Mouse (Mus musculus): ENCODE results near the gene Pla2g1b. TPM values are rescaled to one million over a fixed set of nuclear protein-coding genes. Genes with fewer than 3 reads are reported as not detected.

Gene Pla2g1b
- polyA plus RNA-seq, 1 experiment from 2014 or later, result 1.4 TPM

- WGBS, result 76% methylated on average over 12 of the region's 12 CpGs
- H3K27ac ChIP-seq, result 0 out of 2 replicates have a peak overlapping the region, but pooled peaks have one; percentile 30
- H3K36me3 ChIP-seq, result peaks cover 43% of the 10 kb centered on the region
Measured at GRCm38 (mm10) chr5:115454422-115455090, 11.5 kb upstream of the Pla2g1b start.

GRCm38 (mm10) chr5:115455838-115456237 lies 10.2 kb upstream of the Pla2g1b start:
- Histone ChIP-seq H3K27me3 (ENCODE audit: insufficient read depth, poor library complexity, severe bottlenecking) (no peaks in the 10 kb centered on the region), H3K4me1 (peaks cover 26% of the 10 kb centered on the region), H3K27ac (no peak overlapping the region), H3K4me3 (no peak overlapping the region), H3K36me3 (peaks cover 33% of the 10 kb centered on the region), H3K9me3 (no peaks in the 10 kb centered on the region)
- WGBS, result 83% methylated on average over 7 of the region's 7 CpGs
- no peak for DNase-seq (ENCODE audit: low spot score)

More at GRCm38 (mm10) chr5:115454422-115455090, 11.5 kb upstream of the Pla2g1b start:
- Histone ChIP-seq H3K4me1 (peaks cover 36% of the 10 kb centered on the region), H3K27me3 (ENCODE audit: insufficient read depth, poor library complexity, severe bottlenecking) (no peaks in the 10 kb centered on the region), H3K4me3 (no peak overlapping the region), H3K9me3 (no peaks in the 10 kb centered on the region)
- no peak for DNase-seq (ENCODE audit: low spot score)

- H3K9me3 ChIP-seq, result no peaks in the 10 kb centered on the region
- H3K4me3 ChIP-seq, result no peak overlapping the region
- no peaks in the 10 kb centered on the region for H3K27me3 ChIP-seq (ENCODE audit: insufficient read depth, poor library complexity, severe bottlenecking)
- H3K36me3 ChIP-seq, result 0 out of 2 replicates have a peak, but pooled peaks cover 8% of the 10 kb centered on the region
- peaks cover 14% of the 10 kb centered on the region for H3K4me1 ChIP-seq
- no peak overlapping the region for H3K27ac ChIP-seq
- no peak for DNase-seq (ENCODE audit: low spot score)
- 72% methylated on average over 13 of the region's 13 CpGs for WGBS
Measured at GRCm38 (mm10) chr5:115458918-115459317, 7.1 kb upstream of the Pla2g1b start.

- Histone ChIP-seq H3K27ac (no peak overlapping the region), H3K4me3 (no peak overlapping the region), H3K36me3 (no peaks in the 10 kb centered on the region), H3K27me3 (ENCODE audit: insufficient read depth, poor library complexity, severe bottlenecking) (no peaks in the 10 kb centered on the region), H3K4me1 (peaks cover 6% of the 10 kb centered on the region), H3K9me3 (no peaks in the 10 kb centered on the region)
- 72% methylated on average over 18 of the region's 18 CpGs for WGBS
- no peak for DNase-seq (ENCODE audit: low spot score)
Measured at GRCm38 (mm10) chr5:115464408-115465115, 1.5 kb upstream of the Pla2g1b start.

GRCm38 (mm10) chr5:115469791-115470190 lies 3.7 kb downstream of the Pla2g1b start:
- Histone ChIP-seq H3K27ac (no peak overlapping the region), H3K36me3 (no peaks in the 10 kb centered on the region), H3K9me3 (no peaks in the 10 kb centered on the region), H3K4me1 (peaks cover 11% of the 10 kb centered on the region), H3K27me3 (ENCODE audit: insufficient read depth, poor library complexity, severe bottlenecking) (peaks cover 4% of the 10 kb centered on the region; the same call in 1 of the 2 replicates), H3K4me3 (no peak overlapping the region)
- DNase-seq (ENCODE audit: low spot score), result no peak
- WGBS, result 60% methylated on average over 6 of the region's 6 CpGs

GRCm38 (mm10) chr5:115470766-115471531 lies 4.9 kb downstream of the Pla2g1b start:
- H3K9me3 ChIP-seq, result no peaks in the 10 kb centered on the region
- H3K36me3 ChIP-seq, result no peaks in the 10 kb centered on the region
- whole genome bisulfite sequencing, result 38% methylated on average over 20 of the region's 20 CpGs
- no peak for DNase-seq (ENCODE audit: low spot score)
- H3K27ac ChIP-seq, result no peak overlapping the region
- peaks cover 4% of the 10 kb centered on the region; the same call in 1 of the 2 replicates for H3K27me3 ChIP-seq (ENCODE audit: insufficient read depth, poor library complexity, severe bottlenecking)
- peak overlapping the region; percentile 29; the same call in 1 of the 2 replicates for H3K4me3 ChIP-seq
- H3K4me1 ChIP-seq, result peaks cover 14% of the 10 kb centered on the region

GRCm38 (mm10) chr5:115473191-115473590 lies 7.1 kb downstream of the Pla2g1b start:
- H3K27me3 ChIP-seq (ENCODE audit: insufficient read depth, poor library complexity, severe bottlenecking), result peaks cover 4% of the 10 kb centered on the region; the same call in 1 of the 2 replicates
- WGBS, result 74% methylated on average over 10 of the region's 10 CpGs
- peaks cover 14% of the 10 kb centered on the region; the same call in 1 of the 2 replicates for H3K4me1 ChIP-seq
- H3K27ac ChIP-seq, result no peak overlapping the region
- peaks cover 6% of the 10 kb centered on the region; the same call in 1 of the 2 replicates for H3K36me3 ChIP-seq
- H3K9me3 ChIP-seq, result no peaks in the 10 kb centered on the region
- H3K4me3 ChIP-seq, result no peak overlapping the region
- no peak for DNase-seq (ENCODE audit: low spot score)

GRCm38 (mm10) chr5:115474174-115474828 lies 8.2 kb downstream of the Pla2g1b start:
- H3K36me3 ChIP-seq, result peaks cover 6% of the 10 kb centered on the region; the same call in 1 of the 2 replicates
- peaks cover 6% of the 10 kb centered on the region; the same call in 1 of the 2 replicates for H3K27me3 ChIP-seq (ENCODE audit: insufficient read depth, poor library complexity, severe bottlenecking)
- no peak overlapping the region for H3K27ac ChIP-seq
- 62% methylated on average over 22 of the region's 22 CpGs for WGBS
- no peaks in the 10 kb centered on the region for H3K9me3 ChIP-seq
- H3K4me1 ChIP-seq, result peaks cover 14% of the 10 kb centered on the region; the same call in 1 of the 2 replicates
- DNase-seq (ENCODE audit: low spot score), result no peak
- no peak overlapping the region for H3K4me3 ChIP-seq

GRCm38 (mm10) chr5:115475337-115476106 lies 9.5 kb downstream of the Pla2g1b start:
- Histone ChIP-seq H3K36me3 (peaks cover 6% of the 10 kb centered on the region; the same call in 1 of the 2 replicates), H3K27ac (peak overlapping the region; percentile 65; the same call in 1 of the 2 replicates), H3K27me3 (ENCODE audit: insufficient read depth, poor library complexity, severe bottlenecking) (peaks cover 18% of the 10 kb centered on the region), H3K4me1 (peaks cover 20% of the 10 kb centered on the region; the same call in 1 of the 2 replicates), H3K4me3 (peak overlapping the region; percentile 53), H3K9me3 (no peaks in the 10 kb centered on the region)
- DNase-seq (ENCODE audit: low spot score), result no peak
- WGBS, result 10% methylated on average over 22 of the region's 22 CpGs

GRCm38 (mm10) chr5:115476107-115476727 lies 10.2 kb downstream of the Pla2g1b start:
- H3K9me3 ChIP-seq, result no peaks in the 10 kb centered on the region
- WGBS, result 26% methylated on average over 12 of the region's 12 CpGs

GRCm38 (mm10) chr5:115479561-115479960 lies 13.5 kb downstream of the Pla2g1b start:
- H3K27me3 ChIP-seq (ENCODE audit: insufficient read depth, poor library complexity, severe bottlenecking), result peaks cover 41% of the 10 kb centered on the region

More at GRCm38 (mm10) chr5:115476107-115476727, 10.2 kb downstream of the Pla2g1b start:
- peaks cover 6% of the 10 kb centered on the region; the same call in 1 of the 2 replicates for H3K36me3 ChIP-seq
- DNase-seq (ENCODE audit: low spot score), result no peak
- peak overlapping the region; percentile 65; the same call in 1 of the 2 replicates for H3K27ac ChIP-seq
- peak overlapping the region; percentile 53 for H3K4me3 ChIP-seq
- peaks cover 25% of the 10 kb centered on the region for H3K27me3 ChIP-seq (ENCODE audit: insufficient read depth, poor library complexity, severe bottlenecking)
- H3K4me1 ChIP-seq, result peaks cover 16% of the 10 kb centered on the region; the same call in 1 of the 2 replicates

More at GRCm38 (mm10) chr5:115479561-115479960, 13.5 kb downstream of the Pla2g1b start:
- 35% methylated on average over 15 of the region's 15 CpGs for WGBS
- no peak for DNase-seq (ENCODE audit: low spot score)
- Histone ChIP-seq H3K4me3 (no peak overlapping the region; the same call in 1 of the 2 replicates), H3K4me1 (peaks cover 27% of the 10 kb centered on the region), H3K9me3 (no peaks in the 10 kb centered on the region), H3K36me3 (peaks cover 12% of the 10 kb centered on the region; the same call in 1 of the 2 replicates), H3K27ac (no peak overlapping the region)

All from heart, embryonic 10.5 days (tissue).